8 mouse cellular contexts compared by ENCODE assay signal in genomic region chr2:67565480-67566331, GRCm38 (mm10). TPM values are rescaled to one million over a fixed set of nuclear protein-coding genes. Genes with fewer than 3 reads are reported as not detected.
DNase-seq lines count a peak whose midpoint lies in the region; ATAC-seq and TF ChIP-seq lines count a peak whose summit lies in the region.

TSS of gene B3galt1 (plus strand) at chr2:67565871.

- TF ChIP-seq CTCF in kidney, postnatal 0 days (IDR thresholded peaks at IDR 0.05; ENCODE audit: low read depth) = no peak
- TF ChIP-seq CTCF in testis, adult 2 months (IDR thresholded peaks at IDR 0.05; ENCODE audit: control insufficient read depth, insufficient read depth, insufficient replicate concordance, low read depth, low read length) = no peak

- WGBS in forebrain, embryonic 12.5 days = under 1% methylated on average over 65 of the region's 83 CpGs
- under 1% methylated on average over 83 of the region's 83 CpGs for WGBS in heart, embryonic 15.5 days
- under 1% methylated on average over 81 of the region's 83 CpGs for WGBS in kidney, postnatal 0 days

- H3K79me2 ChIP-seq in myocyte (ENCODE audit: control insufficient read depth, insufficient read depth) = no peaks in the 10 kb centered on the region

- no peak within 1 kb of the TSS for H3K27ac ChIP-seq in brown adipose tissue, adult 24 weeks (replicated peaks; ENCODE audit: low read depth, low read length)
- H3K27ac ChIP-seq in forebrain, embryonic 12.5 days = peak within 1 kb of the TSS; percentile 97
- peak within 1 kb of the TSS; percentile 65 for H3K27ac ChIP-seq in heart, embryonic 15.5 days
- no peak within 1 kb of the TSS for H3K27ac ChIP-seq in kidney, postnatal 0 days
- no peak within 1 kb of the TSS for H3K27ac ChIP-seq in testis, adult 2 months (ENCODE audit: control insufficient read depth, insufficient read depth, low read depth, low read length)

- no peaks in the 10 kb centered on the region for H3K36me3 ChIP-seq in forebrain, embryonic 12.5 days (replicated peaks)
- H3K36me3 ChIP-seq in heart, embryonic 15.5 days = no peaks in the 10 kb centered on the region
- H3K36me3 ChIP-seq in kidney, postnatal 0 days (ENCODE audit: insufficient read depth, low read length) = no peaks in the 10 kb centered on the region
- no peaks in the 10 kb centered on the region for H3K36me3 ChIP-seq in myocyte (ENCODE audit: control insufficient read depth, insufficient read depth)
- no peaks in the 10 kb centered on the region for H3K36me3 ChIP-seq in testis, adult 2 months (ENCODE audit: control insufficient read depth, insufficient read depth, low read length)

- peak within 1 kb of the TSS; percentile 48 for H3K4me3 ChIP-seq in brown adipose tissue, adult 24 weeks (ENCODE audit: insufficient read depth, low read depth, low read length)
- peak within 1 kb of the TSS; percentile 74 for H3K4me3 ChIP-seq in forebrain, embryonic 12.5 days (replicated peaks)
- H3K4me3 ChIP-seq in heart, embryonic 15.5 days = peak within 1 kb of the TSS; percentile 82
- H3K4me3 ChIP-seq in kidney, postnatal 0 days (replicated peaks; ENCODE audit: low read depth, low read length) = peak within 1 kb of the TSS; percentile 66
- peak within 1 kb of the TSS; percentile 36 for H3K4me3 ChIP-seq in myocyte
- peak within 1 kb of the TSS; percentile 70 for H3K4me3 ChIP-seq in testis, adult 2 months (ENCODE audit: control insufficient read depth, low read depth, low read length)

- H3K4me1 ChIP-seq in brown adipose tissue, adult 24 weeks (ENCODE audit: control insufficient read depth, insufficient read depth, insufficient read length, low read length) = no peaks in the 10 kb centered on the region; the same call in 1 of the 2 replicates
- H3K4me1 ChIP-seq in forebrain, embryonic 12.5 days = peaks cover 18% of the 10 kb centered on the region
- H3K4me1 ChIP-seq in heart, embryonic 15.5 days (replicated peaks) = peaks cover 17% of the 10 kb centered on the region
- 0 out of 2 replicates have a peak, but pooled peaks cover 4% of the 10 kb centered on the region for H3K4me1 ChIP-seq in kidney, postnatal 0 days (replicated peaks; ENCODE audit: insufficient read depth, low read length)
- H3K4me1 ChIP-seq in testis, adult 2 months (ENCODE audit: control insufficient read depth, insufficient read depth, low read length) = peaks cover 8% of the 10 kb centered on the region

- DNase-seq in CD4-positive, CD25-positive, alpha-beta regulatory T cell, adult 2 months (ENCODE audit: low read depth, low spot score) = peak; percentile 54
- peak; percentile 90 for DNase-seq in kidney, postnatal 0 days (ENCODE audit: low spot score)
- peak; percentile 60 for DNase-seq in liver

- peak within 1 kb of the TSS; percentile 87 for H3K9ac ChIP-seq in forebrain, embryonic 12.5 days
- peak within 1 kb of the TSS; percentile 59 for H3K9ac ChIP-seq in heart, embryonic 15.5 days
- peak within 1 kb of the TSS; percentile 51 for H3K9ac ChIP-seq in kidney, postnatal 0 days (ENCODE audit: low read depth, low read length)

- peak within 1 kb of the TSS; percentile 23 for H3ac ChIP-seq in myocyte (ENCODE audit: control insufficient read depth, insufficient read length)

- no peaks in the 10 kb centered on the region for H3K27me3 ChIP-seq in forebrain, embryonic 12.5 days
- no peaks in the 10 kb centered on the region for H3K27me3 ChIP-seq in heart, embryonic 15.5 days
- H3K27me3 ChIP-seq in kidney, postnatal 0 days (ENCODE audit: insufficient read depth, low read length) = peaks cover 5% of the 10 kb centered on the region; the same call in 1 of the 2 replicates
- H3K27me3 ChIP-seq in myocyte (ENCODE audit: control insufficient read depth, insufficient read depth, insufficient read length) = no peaks in the 10 kb centered on the region
- H3K27me3 ChIP-seq in testis, adult 2 months (ENCODE audit: control insufficient read depth, insufficient read depth, low read length) = no peaks in the 10 kb centered on the region

- no peaks in the 10 kb centered on the region for H3K9me3 ChIP-seq in forebrain, embryonic 12.5 days
- no peaks in the 10 kb centered on the region for H3K9me3 ChIP-seq in heart, embryonic 15.5 days (replicated peaks)
- no peaks in the 10 kb centered on the region for H3K9me3 ChIP-seq in kidney, postnatal 0 days (replicated peaks; ENCODE audit: low read length)

- no peak for TF ChIP-seq POLR2A in myocyte (IDR thresholded peaks at IDR 0.05; ENCODE audit: insufficient read length, low read depth)
- TF ChIP-seq POLR2A in testis, adult 2 months (IDR thresholded peaks at IDR 0.05; ENCODE audit: control insufficient read depth, low read depth, low read length) = no peak

- peak; percentile 98 for ATAC-seq in forebrain, embryonic 12.5 days (ENCODE audit: low FRiP score)
- peak; percentile 93 for ATAC-seq in heart, embryonic 15.5 days (replicated peaks; ENCODE audit: insufficient number of reproducible peaks, insufficient read depth, low FRiP score, low read depth)
- peak; percentile 96 for ATAC-seq in kidney, postnatal 0 days (replicated peaks; ENCODE audit: low FRiP score, low read depth)

- peak within 1 kb of the TSS; percentile 85 for H3K4me2 ChIP-seq in forebrain, embryonic 12.5 days
- H3K4me2 ChIP-seq in heart, embryonic 15.5 days = peak within 1 kb of the TSS; percentile 96
- peak within 1 kb of the TSS; percentile 74 for H3K4me2 ChIP-seq in kidney, postnatal 0 days (ENCODE audit: low read length)
- peak within 1 kb of the TSS; percentile 90 for H3K4me2 ChIP-seq in myocyte (ENCODE audit: low read depth)

TF ChIP-seq in myocyte, 11 proteins besides CTCF, POLR2A, EP300 and RAD21:
- TF ChIP-seq MYOD1 (IDR thresholded peaks at IDR 0.05; ENCODE audit: control insufficient read depth in 1 of 3, insufficient read length in 2 of 3, low read depth in 2 of 3) = peak in 1 of 3 experiments; percentile 21
- TF ChIP-seq MYOG (IDR thresholded peaks at IDR 0.05; ENCODE audit: control insufficient read depth in 1 of 3, insufficient read depth in 1 of 3, insufficient read length in 2 of 3, low read depth in 2 of 3) = no peak

RNA-seq across cellular contexts. Expression of gene B3galt1, which starts in this region (rescaled TPM):
- 0.59 and 0.71 TPM in 2 replicates for polyA plus RNA-seq in brown adipose tissue, adult 24 weeks (2012; ENCODE audit: insufficient read depth, insufficient read length, missing spikeins)
- 21.0 and 26.1 TPM in 2 replicates for polyA plus RNA-seq in forebrain, embryonic 12.5 days (2016; fragmentation: Nextera tagmentation; extraction: Ambion mirVana)
- polyA plus RNA-seq in heart, embryonic 15.5 days (2015; fragmentation: Nextera tagmentation; extraction: Ambion mirVana) = 7.2 and 7.6 TPM in 2 replicates
- 3.5 and 4.8 TPM in 2 replicates for polyA plus RNA-seq in kidney, postnatal 0 days (2015; fragmentation: Nextera tagmentation; extraction: Ambion mirVana)
- 0.56 TPM for polyA plus RNA-seq in myocyte (2012; fragmentation: generic; extraction: Trizol)
- polyA plus RNA-seq in testis, adult 2 months (2012; rRNA removed) = 0.36 and 0.40 TPM in 2 replicates

Comparison
In these comparisons a context has a peak if more than half of its experiments do, and no peak if none do; other contexts are left out.
1. H3K27ac ChIP-seq: peak in forebrain, embryonic 12.5 days (single experiment) and heart, embryonic 15.5 days (single experiment); none in brown adipose tissue, adult 24 weeks (single experiment), kidney, postnatal 0 days (single experiment) and testis, adult 2 months (single experiment).
2. Peak in every context shown above with its lines, with median percentiles within 50 percentile points of each other: DNase-seq, H3K4me3 ChIP-seq, ATAC-seq, H3K4me2 ChIP-seq and H3K9ac ChIP-seq.